Mouse (Mus musculus): ENCODE measurements around the gene Serpina3a.
"Not testable (repeated sequence)": the region's sequence is repeated elsewhere in the genome, so short reads cannot be mapped to it uniquely, and the experiment has no call there.

Gene Serpina3a

GRCm38 (mm10) chr12:104112333-104112732, at the start of gene Serpina3a:
Gene Serpina3a, plus strand, starts transcription at chr12:104112724.
- not testable (repeated sequence) for H3K4me3 ChIP-seq (replicated peaks; ENCODE audit: low read length); H3K9me3 ChIP-seq (ENCODE audit: low read length); H3K4me1 ChIP-seq (replicated peaks; ENCODE audit: low read depth, low read length); H3K36me3 ChIP-seq (ENCODE audit: insufficient read depth, low read length); H3K27me3 ChIP-seq (ENCODE audit: insufficient read depth, low read length)

DNA sequence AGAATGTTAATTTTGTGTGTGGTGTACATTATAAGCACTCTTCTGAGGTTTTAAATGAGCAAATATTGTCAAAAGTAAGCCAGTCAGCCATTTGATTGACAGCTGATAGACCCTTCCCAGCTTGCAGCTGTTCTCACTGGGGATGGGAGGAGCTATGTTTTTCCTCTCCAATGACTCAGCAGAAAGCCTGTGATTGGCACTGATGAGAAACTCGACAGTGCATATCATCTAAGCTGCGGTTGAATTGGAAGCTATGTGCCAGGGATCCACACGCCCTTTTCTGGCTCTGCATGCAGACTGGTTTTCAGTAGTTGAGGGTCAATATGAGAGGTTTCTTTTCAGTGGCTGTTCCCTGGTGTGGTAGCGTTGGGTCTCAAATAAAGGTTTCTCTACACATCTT, 48.0 kb upstream of the Serpina3a start:
- no peak for TF ChIP-seq CTCF (conservative IDR thresholded peaks at IDR 0.05; ENCODE audit: low read length)
- TF ChIP-seq NANOG (IDR thresholded peaks at IDR 0.05; ENCODE audit: borderline replicate concordance, low read length) = no peak
- no peak for TF ChIP-seq POU5F1 (IDR thresholded peaks at IDR 0.05; ENCODE audit: borderline replicate concordance, low read length)
- Histone ChIP-seq H3K9me3 (ENCODE audit: low read length) (no peaks in the 10 kb centered on the region), H3K4me1 (replicated peaks; ENCODE audit: low read depth, low read length) (no peaks in the 10 kb centered on the region; the same call in 1 of the 2 replicates), H3K36me3 (ENCODE audit: insufficient read depth, low read length) (no peaks in the 10 kb centered on the region), H3K27me3 (ENCODE audit: insufficient read depth, low read length) (peaks cover 16% of the 10 kb centered on the region; the same call in 1 of the 2 replicates), H3K4me3 (replicated peaks; ENCODE audit: low read length) (no peak overlapping the region)

- Histone ChIP-seq H3K4me3 (replicated peaks; ENCODE audit: low read length) (no peak overlapping the region), H3K4me1 (replicated peaks; ENCODE audit: low read depth, low read length) (no peaks in the 10 kb centered on the region; the same call in 1 of the 2 replicates), H3K27me3 (ENCODE audit: insufficient read depth, low read length) (peaks cover 13% of the 10 kb centered on the region; the same call in 1 of the 2 replicates), H3K36me3 (ENCODE audit: insufficient read depth, low read length) (no peaks in the 10 kb centered on the region), H3K9me3 (ENCODE audit: low read length) (no peaks in the 10 kb centered on the region)
- TF ChIP-seq CTCF (conservative IDR thresholded peaks at IDR 0.05; ENCODE audit: low read length) (no peak), NANOG (IDR thresholded peaks at IDR 0.05; ENCODE audit: borderline replicate concordance, low read length) (no peak), POU5F1 (IDR thresholded peaks at IDR 0.05; ENCODE audit: borderline replicate concordance, low read length) (no peak)
Observed at GRCm38 (mm10) chr12:104064996-104065395, 47.5 kb upstream of the Serpina3a start.

DNA sequence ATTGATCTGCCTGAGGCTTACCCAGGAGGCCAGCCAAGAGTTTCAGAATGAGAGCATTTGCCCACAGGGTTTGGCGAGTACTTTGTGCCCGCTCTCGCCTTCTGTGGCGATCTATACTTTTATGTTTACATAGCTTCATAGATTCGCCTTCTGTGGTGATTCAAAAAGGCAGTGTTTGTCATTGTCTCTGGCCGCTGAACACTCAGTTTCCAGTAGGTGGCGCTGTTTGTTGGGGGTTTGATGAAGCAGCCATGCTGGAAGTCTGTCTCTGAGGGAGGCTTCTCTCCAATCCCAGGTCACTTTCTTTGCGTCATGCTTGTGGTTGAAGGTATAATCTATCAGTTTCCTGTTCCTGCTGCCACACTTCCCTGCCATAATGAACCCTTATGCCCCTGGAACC, 46.3 kb upstream of the Serpina3a start:
- H3K27me3 ChIP-seq (ENCODE audit: insufficient read depth, low read length) = peaks cover 13% of the 10 kb centered on the region; the same call in 1 of the 2 replicates
- TF ChIP-seq NANOG (IDR thresholded peaks at IDR 0.05; ENCODE audit: borderline replicate concordance, low read length) (no peak), CTCF (conservative IDR thresholded peaks at IDR 0.05; ENCODE audit: low read length) (peak; percentile 78), POU5F1 (IDR thresholded peaks at IDR 0.05; ENCODE audit: borderline replicate concordance, low read length) (no peak)
- no peaks in the 10 kb centered on the region for H3K9me3 ChIP-seq (ENCODE audit: low read length)
- H3K4me3 ChIP-seq (replicated peaks; ENCODE audit: low read length) = no peak overlapping the region
- H3K36me3 ChIP-seq (ENCODE audit: insufficient read depth, low read length) = no peaks in the 10 kb centered on the region
- H3K4me1 ChIP-seq (replicated peaks; ENCODE audit: low read depth, low read length) = no peaks in the 10 kb centered on the region; the same call in 1 of the 2 replicates

GRCm38 (mm10) chr12:104067549-104067948, 45.0 kb upstream of the Serpina3a start:
- Histone ChIP-seq H3K4me1 (replicated peaks; ENCODE audit: low read depth, low read length) (no peaks in the 10 kb centered on the region; the same call in 1 of the 2 replicates), H3K36me3 (ENCODE audit: insufficient read depth, low read length) (no peaks in the 10 kb centered on the region), H3K4me3 (replicated peaks; ENCODE audit: low read length) (no peak overlapping the region), H3K9me3 (ENCODE audit: low read length) (no peaks in the 10 kb centered on the region), H3K27me3 (ENCODE audit: insufficient read depth, low read length) (peaks cover 12% of the 10 kb centered on the region)
- no peak for TF ChIP-seq POU5F1 (IDR thresholded peaks at IDR 0.05; ENCODE audit: borderline replicate concordance, low read length)
- no peak for TF ChIP-seq CTCF (conservative IDR thresholded peaks at IDR 0.05; ENCODE audit: low read length)
- no peak for TF ChIP-seq NANOG (IDR thresholded peaks at IDR 0.05; ENCODE audit: borderline replicate concordance, low read length)

DNA sequence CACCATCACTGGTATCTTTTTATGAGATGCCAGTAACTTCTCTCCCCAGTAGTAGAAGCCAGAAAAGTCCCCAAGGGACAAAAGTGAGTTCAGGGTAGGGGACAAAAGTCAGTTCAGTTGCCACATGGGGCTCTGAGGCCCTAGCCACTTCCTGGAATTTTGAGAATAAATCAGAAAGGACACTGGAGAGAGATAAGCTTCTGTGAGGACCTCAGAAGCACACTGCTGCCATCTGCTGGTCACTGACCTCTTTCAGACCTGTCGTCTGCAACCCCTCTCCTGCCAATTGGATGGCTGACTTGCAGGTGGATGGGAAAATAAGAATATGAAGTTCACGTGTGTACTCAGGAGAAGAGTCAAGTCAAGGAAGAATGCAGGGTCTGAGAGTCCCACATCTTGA, 42.9 kb upstream of the Serpina3a start:
- Histone ChIP-seq H3K36me3 (ENCODE audit: insufficient read depth, low read length) (no peaks in the 10 kb centered on the region), H3K4me3 (replicated peaks; ENCODE audit: low read length) (no peak overlapping the region), H3K4me1 (replicated peaks; ENCODE audit: low read depth, low read length) (no peaks in the 10 kb centered on the region; the same call in 1 of the 2 replicates), H3K27me3 (ENCODE audit: insufficient read depth, low read length) (peaks cover 5% of the 10 kb centered on the region; the same call in 1 of the 2 replicates), H3K9me3 (ENCODE audit: low read length) (peaks cover 3% of the 10 kb centered on the region; the same call in 1 of the 2 replicates)
- TF ChIP-seq CTCF (conservative IDR thresholded peaks at IDR 0.05; ENCODE audit: low read length) (peak; percentile 45), NANOG (IDR thresholded peaks at IDR 0.05; ENCODE audit: borderline replicate concordance, low read length) (no peak)

GRCm38 (mm10) chr12:104071708-104072107, 40.8 kb upstream of the Serpina3a start:
- Histone ChIP-seq H3K36me3 (ENCODE audit: insufficient read depth, low read length) (no peaks in the 10 kb centered on the region), H3K4me3 (replicated peaks; ENCODE audit: low read length) (no peak overlapping the region), H3K4me1 (replicated peaks; ENCODE audit: low read depth, low read length) (no peaks in the 10 kb centered on the region), H3K9me3 (ENCODE audit: low read length) (peaks cover 3% of the 10 kb centered on the region; the same call in 1 of the 2 replicates), H3K27me3 (ENCODE audit: insufficient read depth, low read length) (peaks cover 10% of the 10 kb centered on the region; the same call in 1 of the 2 replicates)
- TF ChIP-seq NANOG (IDR thresholded peaks at IDR 0.05; ENCODE audit: borderline replicate concordance, low read length) (no peak), POU5F1 (IDR thresholded peaks at IDR 0.05; ENCODE audit: borderline replicate concordance, low read length) (no peak), CTCF (conservative IDR thresholded peaks at IDR 0.05; ENCODE audit: low read length) (no peak)

DNA sequence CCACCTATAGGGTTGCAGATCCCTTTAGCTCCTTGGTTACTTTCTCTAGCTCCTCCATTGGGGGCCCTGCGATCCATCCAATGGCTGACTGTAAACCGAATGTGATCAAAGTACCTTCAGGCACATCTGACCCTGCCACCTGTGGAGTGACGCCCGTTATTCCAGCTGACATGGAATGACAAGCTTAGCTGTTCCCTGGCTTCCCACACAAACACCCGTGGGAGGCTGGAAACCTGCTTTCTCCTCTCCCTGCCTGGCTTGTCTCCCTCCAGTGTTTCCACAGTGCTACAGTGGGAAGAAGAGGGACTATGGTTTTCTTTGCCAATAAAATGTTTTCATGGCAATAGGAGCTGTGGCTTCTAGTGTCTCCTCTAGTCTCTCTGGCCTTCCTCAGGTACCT, 40.2 kb upstream of the Serpina3a start:
- Histone ChIP-seq H3K4me3 (replicated peaks; ENCODE audit: low read length) (no peak overlapping the region), H3K27me3 (ENCODE audit: insufficient read depth, low read length) (peaks cover 10% of the 10 kb centered on the region; the same call in 1 of the 2 replicates), H3K9me3 (ENCODE audit: low read length) (peaks cover 7% of the 10 kb centered on the region; the same call in 1 of the 2 replicates), H3K4me1 (replicated peaks; ENCODE audit: low read depth, low read length) (no peaks in the 10 kb centered on the region), H3K36me3 (ENCODE audit: insufficient read depth, low read length) (no peaks in the 10 kb centered on the region)
- no peak for TF ChIP-seq CTCF (conservative IDR thresholded peaks at IDR 0.05; ENCODE audit: low read length)
- TF ChIP-seq POU5F1 (IDR thresholded peaks at IDR 0.05; ENCODE audit: borderline replicate concordance, low read length) = no peak
- no peak for TF ChIP-seq NANOG (IDR thresholded peaks at IDR 0.05; ENCODE audit: borderline replicate concordance, low read length)

- Histone ChIP-seq H3K4me1 (replicated peaks; ENCODE audit: low read depth, low read length) (no peaks in the 10 kb centered on the region), H3K27me3 (ENCODE audit: insufficient read depth, low read length) (no peaks in the 10 kb centered on the region), H3K9me3 (ENCODE audit: low read length) (no peaks in the 10 kb centered on the region), H3K4me3 (replicated peaks; ENCODE audit: low read length) (no peak overlapping the region), H3K36me3 (ENCODE audit: insufficient read depth, low read length) (no peaks in the 10 kb centered on the region)
- no peak for TF ChIP-seq CTCF (conservative IDR thresholded peaks at IDR 0.05; ENCODE audit: low read length)
- no peak for TF ChIP-seq POU5F1 (IDR thresholded peaks at IDR 0.05; ENCODE audit: borderline replicate concordance, low read length)
- TF ChIP-seq NANOG (IDR thresholded peaks at IDR 0.05; ENCODE audit: borderline replicate concordance, low read length) = no peak
Observed at GRCm38 (mm10) chr12:104090119-104090518, 22.4 kb upstream of the Serpina3a start.
